Mouse (Mus musculus): Measurements from ENCODE around the gene Cux2. TPM values are rescaled to one million over a fixed set of nuclear protein-coding genes. Genes with fewer than 3 reads are reported as not detected.

Cux2 gene
- polyA plus RNA-seq, 1 experiment: 1.2 TPM

DNA sequence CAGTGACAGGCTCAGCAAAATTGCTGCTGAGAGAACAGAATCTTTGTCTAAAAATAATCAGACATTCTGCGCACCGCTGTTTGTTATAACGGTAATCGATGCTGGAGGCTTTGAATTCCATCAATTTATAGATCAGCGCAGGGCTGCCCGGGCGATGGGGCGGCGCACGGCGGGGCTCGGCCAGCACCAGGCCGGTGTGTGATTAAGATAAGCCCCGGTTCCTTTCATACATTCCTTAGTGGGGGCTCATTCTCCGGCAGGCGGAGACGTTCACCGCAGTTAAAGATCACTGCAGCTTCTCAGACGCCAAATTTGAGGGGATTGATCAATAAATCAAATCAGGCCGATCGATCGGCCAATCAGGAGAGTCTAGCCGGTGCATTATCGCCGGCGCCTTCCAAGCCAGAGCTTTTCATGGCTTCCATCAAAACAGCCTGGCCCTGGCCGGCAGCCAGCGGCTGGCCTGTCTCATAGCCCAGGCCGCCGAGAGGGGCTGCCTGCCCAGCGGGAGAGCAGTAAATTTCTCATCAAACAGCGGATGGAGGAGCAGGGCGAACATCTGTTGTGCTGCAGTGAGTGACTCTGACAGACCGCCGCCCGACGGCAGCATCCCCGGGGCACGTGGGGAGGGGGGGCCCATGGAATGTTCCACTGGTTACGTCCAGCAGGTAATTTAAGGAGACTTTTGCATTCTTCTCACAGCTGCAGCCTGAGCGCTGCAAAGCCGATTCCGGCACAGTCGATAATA lies 101.4 kb downstream of the Cux2 start:
- TF ChIP-seq POLR2A (IDR thresholded peaks at IDR 0.05; ENCODE audit: low read depth, low read length): no peak
- no peak for TF ChIP-seq CTCF (IDR thresholded peaks at IDR 0.05; ENCODE audit: extremely low read depth, insufficient read depth, insufficient read length, insufficient replicate concordance)
- H3K4me1 ChIP-seq (ENCODE audit: control insufficient read depth, insufficient read depth, insufficient read length): no peaks in the 10 kb centered on the region
- no peak overlapping the region for H3K27ac ChIP-seq (ENCODE audit: insufficient read depth, low read length)
- DNase-seq (ENCODE audit: low read depth in 1 of 2, low spot score in 2 of 2): no peak
- H3K36me3 ChIP-seq (ENCODE audit: control insufficient read depth, insufficient read depth, low read length): no peaks in the 10 kb centered on the region
- H3K27me3 ChIP-seq (ENCODE audit: control insufficient read depth, insufficient read depth, low read length): no peaks in the 10 kb centered on the region; the same call in 1 of the 2 replicates
- WGBS: 17% methylated on average over 44 of the region's 44 CpGs
- no peak overlapping the region for H3K4me3 ChIP-seq (ENCODE audit: extremely low read depth, insufficient read depth, insufficient read length)

DNA sequence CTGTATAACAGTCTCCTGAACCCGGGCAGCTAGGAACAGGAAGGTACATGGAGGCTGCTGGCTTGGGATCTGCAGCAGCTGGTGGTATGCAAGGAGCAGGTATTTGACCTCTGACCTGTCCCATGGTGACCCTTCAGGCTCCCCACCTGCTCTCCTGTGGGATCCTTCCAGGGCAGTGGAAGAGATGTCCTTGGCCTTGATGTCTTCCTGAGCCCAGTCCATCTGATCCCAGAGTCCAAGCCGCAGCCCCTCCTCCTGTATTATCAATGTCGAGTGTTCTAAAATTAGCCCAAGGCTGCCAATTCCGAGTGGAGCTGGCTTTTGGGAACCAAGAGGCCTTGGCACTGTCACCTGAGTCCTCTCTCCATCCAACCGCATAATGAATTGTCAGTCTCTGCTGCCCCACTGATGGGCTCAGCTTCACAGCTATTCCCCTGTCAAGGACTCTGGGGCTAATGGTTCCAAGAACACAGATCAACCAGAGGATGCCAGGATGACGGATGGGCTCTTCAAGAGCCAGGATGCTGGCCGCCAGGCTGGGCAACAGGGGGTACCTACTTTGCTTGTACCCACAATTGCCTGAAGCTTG lies 103.2 kb downstream of the Cux2 start:
- H3K4me3 ChIP-seq (ENCODE audit: extremely low read depth, insufficient read depth, insufficient read length): no peak overlapping the region
- H3K27me3 ChIP-seq (ENCODE audit: control insufficient read depth, insufficient read depth, low read length): no peaks in the 10 kb centered on the region; the same call in 1 of the 2 replicates
- no peak overlapping the region for H3K27ac ChIP-seq (ENCODE audit: insufficient read depth, low read length)
- 77% methylated on average over 7 of the region's 7 CpGs for WGBS
- no peaks in the 10 kb centered on the region for H3K36me3 ChIP-seq (ENCODE audit: control insufficient read depth, insufficient read depth, low read length)
- TF ChIP-seq POLR2A (IDR thresholded peaks at IDR 0.05; ENCODE audit: low read depth, low read length) (no peak), CTCF (IDR thresholded peaks at IDR 0.05; ENCODE audit: extremely low read depth, insufficient read depth, insufficient read length, insufficient replicate concordance) (no peak)
- H3K4me1 ChIP-seq (ENCODE audit: control insufficient read depth, insufficient read depth, insufficient read length): no peaks in the 10 kb centered on the region
- no peak for DNase-seq (ENCODE audit: low read depth in 1 of 2, low spot score in 2 of 2)

DNA sequence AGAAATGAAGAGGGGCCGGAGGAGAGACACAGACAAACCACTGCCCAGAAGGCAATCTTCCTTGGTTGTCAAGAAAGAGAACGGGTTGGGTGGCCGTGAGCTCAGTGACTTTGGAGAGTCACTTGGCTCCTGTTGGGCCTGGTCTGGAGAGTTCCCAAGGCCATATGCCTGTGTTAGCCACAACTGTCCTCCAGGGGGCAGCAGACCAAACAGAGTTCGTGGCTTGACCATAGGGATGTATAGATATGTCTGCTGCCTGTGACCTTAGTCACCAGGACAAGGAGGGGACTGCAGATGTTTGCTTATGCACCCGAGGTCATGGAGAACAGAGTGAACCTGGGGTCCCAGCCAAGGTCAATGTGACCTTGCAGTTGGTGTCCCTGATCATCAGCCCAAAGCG lies 104.1 kb downstream of the Cux2 start:
- 54% methylated on average over 6 of the region's 6 CpGs for WGBS
- no peaks in the 10 kb centered on the region; the same call in 1 of the 2 replicates for H3K27me3 ChIP-seq (ENCODE audit: control insufficient read depth, insufficient read depth, low read length)

DNA sequence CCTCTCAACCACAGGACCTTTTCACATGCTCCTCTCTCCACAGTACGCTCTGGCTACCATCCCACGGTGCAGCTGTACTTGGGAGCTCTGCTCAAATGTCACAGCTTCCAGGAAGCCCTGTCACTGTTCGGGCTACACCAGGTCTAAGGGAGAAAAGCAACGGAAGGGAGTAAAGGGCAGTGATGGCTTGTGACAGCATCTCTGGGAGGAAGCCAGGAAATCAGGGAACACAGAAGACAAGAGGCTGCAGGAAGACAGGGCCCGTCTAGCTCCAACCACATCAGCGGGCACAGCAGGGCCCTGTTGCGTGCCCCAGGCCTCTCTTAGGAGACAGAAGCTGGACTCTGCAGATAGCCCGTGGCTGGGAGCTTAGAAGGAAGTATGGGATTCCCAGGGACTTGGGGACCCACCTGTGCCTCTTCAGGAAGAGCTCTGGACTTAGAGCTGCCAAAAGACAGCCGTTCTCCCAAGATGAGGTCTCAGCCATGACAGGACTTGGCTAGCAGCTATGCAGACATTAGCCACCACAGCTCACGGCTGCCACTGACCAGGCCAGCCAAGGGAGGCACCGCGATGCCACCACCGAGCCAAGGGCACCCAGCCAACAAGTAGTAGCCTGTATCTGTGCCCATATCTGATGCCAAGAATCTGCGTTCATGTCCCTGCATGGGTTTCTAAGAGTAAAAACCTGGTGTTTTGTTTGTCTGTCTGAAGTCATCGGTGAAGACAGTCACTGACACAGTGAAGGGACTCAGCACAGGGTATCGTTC lies 105.7 kb downstream of the Cux2 start:
- Histone ChIP-seq H3K27ac (ENCODE audit: insufficient read depth, low read length) (no peak overlapping the region), H3K36me3 (ENCODE audit: control insufficient read depth, insufficient read depth, low read length) (no peaks in the 10 kb centered on the region), H3K4me1 (ENCODE audit: control insufficient read depth, insufficient read depth, insufficient read length) (no peaks in the 10 kb centered on the region), H3K27me3 (ENCODE audit: control insufficient read depth, insufficient read depth, low read length) (no peaks in the 10 kb centered on the region), H3K4me3 (ENCODE audit: extremely low read depth, insufficient read depth, insufficient read length) (no peak overlapping the region)
- no peak for DNase-seq (ENCODE audit: low read depth in 1 of 2, low spot score in 2 of 2)
- 90% methylated on average over 16 of the region's 16 CpGs for WGBS
- TF ChIP-seq POLR2A (IDR thresholded peaks at IDR 0.05; ENCODE audit: low read depth, low read length) (no peak), CTCF (IDR thresholded peaks at IDR 0.05; ENCODE audit: extremely low read depth, insufficient read depth, insufficient read length, insufficient replicate concordance) (no peak)

More for the DNA sequence above, 104.1 kb downstream of the Cux2 start:
- no peak overlapping the region for H3K4me3 ChIP-seq (ENCODE audit: extremely low read depth, insufficient read depth, insufficient read length)
- H3K36me3 ChIP-seq (ENCODE audit: control insufficient read depth, insufficient read depth, low read length): no peaks in the 10 kb centered on the region
- no peaks in the 10 kb centered on the region for H3K4me1 ChIP-seq (ENCODE audit: control insufficient read depth, insufficient read depth, insufficient read length)
- no peak overlapping the region for H3K27ac ChIP-seq (ENCODE audit: insufficient read depth, low read length)
- DNase-seq (ENCODE audit: low read depth in 1 of 2, low spot score in 2 of 2): peak in 1 of 2 experiments; percentile 18
- TF ChIP-seq CTCF (IDR thresholded peaks at IDR 0.05; ENCODE audit: extremely low read depth, insufficient read depth, insufficient read length, insufficient replicate concordance): peak; percentile 51; the same call in 1 of the 2 replicates
- no peak for TF ChIP-seq POLR2A (IDR thresholded peaks at IDR 0.05; ENCODE audit: low read depth, low read length)

GRCm38 (mm10) chr5:121943472-121943871 lies 106.4 kb downstream of the Cux2 start:
- no peak for DNase-seq (ENCODE audit: low read depth in 1 of 2, low spot score in 2 of 2)
- Histone ChIP-seq H3K4me1 (ENCODE audit: control insufficient read depth, insufficient read depth, insufficient read length) (no peaks in the 10 kb centered on the region), H3K27me3 (ENCODE audit: control insufficient read depth, insufficient read depth, low read length) (no peaks in the 10 kb centered on the region), H3K27ac (ENCODE audit: insufficient read depth, low read length) (no peak overlapping the region), H3K4me3 (ENCODE audit: extremely low read depth, insufficient read depth, insufficient read length) (no peak overlapping the region), H3K36me3 (ENCODE audit: control insufficient read depth, insufficient read depth, low read length) (no peaks in the 10 kb centered on the region)
- no peak for TF ChIP-seq POLR2A (IDR thresholded peaks at IDR 0.05; ENCODE audit: low read depth, low read length)
- TF ChIP-seq CTCF (IDR thresholded peaks at IDR 0.05; ENCODE audit: extremely low read depth, insufficient read depth, insufficient read length, insufficient replicate concordance): peak; percentile 68; the same call in 1 of the 2 replicates
- 46% methylated on average over 7 of the region's 7 CpGs for WGBS

DNA sequence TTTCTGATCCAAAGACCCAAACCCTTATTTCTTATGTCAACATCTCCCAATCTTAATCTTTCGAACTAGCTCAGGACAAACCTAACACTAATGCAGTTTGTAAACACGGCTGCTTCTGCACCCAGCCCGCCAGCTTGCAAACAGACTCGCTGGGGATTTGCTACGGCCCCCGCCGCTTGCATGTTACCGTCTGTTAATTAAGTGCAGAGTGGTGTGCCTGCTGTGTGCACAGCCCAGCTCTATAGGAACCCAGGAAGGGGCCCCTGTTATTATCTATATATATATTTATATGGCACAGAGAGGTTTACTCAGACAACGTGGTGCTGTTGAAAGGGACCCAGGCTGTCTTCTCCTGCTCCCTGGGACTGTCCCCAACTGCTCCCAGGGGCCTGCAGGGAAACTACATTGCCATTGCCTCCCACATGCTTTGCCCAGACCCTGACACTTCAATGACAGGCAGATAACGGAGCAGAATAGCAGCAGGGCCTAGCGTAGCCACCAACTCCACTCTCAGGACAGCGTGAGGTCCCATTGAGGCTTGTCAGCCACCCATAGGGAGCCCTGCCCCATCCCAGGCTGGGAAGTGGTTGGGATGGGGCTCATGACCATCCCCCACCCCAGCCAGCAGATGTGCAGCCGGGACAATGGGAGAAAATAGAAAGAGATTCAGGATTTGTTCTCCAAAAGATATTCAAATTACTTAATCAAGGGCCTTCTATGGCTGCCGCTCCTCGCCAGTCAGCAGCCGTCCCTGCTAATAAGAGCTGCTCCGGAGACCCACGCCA lies 111.6 kb downstream of the Cux2 start:
- 79% methylated on average over 18 of the region's 18 CpGs for WGBS
- no peaks in the 10 kb centered on the region for H3K27me3 ChIP-seq (ENCODE audit: control insufficient read depth, insufficient read depth, low read length)
- no peak for DNase-seq (ENCODE audit: low read depth in 1 of 2, low spot score in 2 of 2)
- TF ChIP-seq POLR2A (IDR thresholded peaks at IDR 0.05; ENCODE audit: low read depth, low read length) (no peak), CTCF (IDR thresholded peaks at IDR 0.05; ENCODE audit: extremely low read depth, insufficient read depth, insufficient read length, insufficient replicate concordance) (no peak)
- no peaks in the 10 kb centered on the region for H3K36me3 ChIP-seq (ENCODE audit: control insufficient read depth, insufficient read depth, low read length)
- no peak overlapping the region for H3K27ac ChIP-seq (ENCODE audit: insufficient read depth, low read length)
- H3K4me3 ChIP-seq (ENCODE audit: extremely low read depth, insufficient read depth, insufficient read length): no peak overlapping the region
- H3K4me1 ChIP-seq (ENCODE audit: control insufficient read depth, insufficient read depth, insufficient read length): no peaks in the 10 kb centered on the region

Data from spleen, adult 2 months (tissue).